Mouse (Mus musculus): Measurements from ENCODE around the gene Pgc.

Gene Pgc

DNA sequence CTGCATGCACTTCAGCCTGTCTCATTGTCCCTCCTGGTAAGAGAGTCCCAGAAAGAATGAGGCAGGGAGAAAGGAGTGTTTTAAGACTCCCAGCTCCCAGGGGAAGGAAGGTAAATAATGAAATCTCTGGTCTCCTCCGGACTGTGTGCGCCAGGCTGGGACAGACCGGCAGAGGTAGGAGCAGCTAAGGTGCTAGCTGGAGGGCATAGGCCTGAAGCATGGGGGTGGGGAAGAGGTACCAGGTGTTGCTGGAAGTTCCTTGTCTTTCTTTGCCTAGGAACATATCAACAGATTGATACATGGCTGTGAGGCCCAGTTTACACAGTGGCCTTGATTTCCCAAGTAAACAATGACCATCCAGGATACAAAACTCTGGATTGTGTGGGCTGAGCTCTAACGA, 17.7 kb upstream of the Pgc start:
- DNase-seq (ENCODE audit: low spot score in 2 of 2) = no peak

DNA sequence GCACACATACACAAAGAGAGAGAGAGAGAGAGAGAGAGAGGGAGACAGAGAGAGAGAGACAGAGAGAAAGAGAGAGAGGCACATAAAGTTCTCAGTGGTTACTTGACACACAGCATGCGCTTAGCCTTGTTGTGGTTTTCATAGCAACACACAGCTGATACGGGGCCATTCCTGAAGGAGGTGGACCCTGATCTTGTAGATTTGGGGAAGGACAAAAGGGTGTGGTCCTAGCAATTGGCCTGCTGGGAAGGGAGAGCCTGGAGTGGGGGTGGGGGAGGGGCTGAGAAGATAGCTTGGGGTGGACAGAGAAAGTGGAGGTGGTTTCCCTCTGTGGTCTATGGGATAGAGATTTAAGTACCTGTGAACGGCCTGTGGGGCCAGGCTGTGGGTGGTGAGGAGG, 16.6 kb upstream of the Pgc start:
- no peak for DNase-seq (ENCODE audit: low spot score in 2 of 2)

DNA sequence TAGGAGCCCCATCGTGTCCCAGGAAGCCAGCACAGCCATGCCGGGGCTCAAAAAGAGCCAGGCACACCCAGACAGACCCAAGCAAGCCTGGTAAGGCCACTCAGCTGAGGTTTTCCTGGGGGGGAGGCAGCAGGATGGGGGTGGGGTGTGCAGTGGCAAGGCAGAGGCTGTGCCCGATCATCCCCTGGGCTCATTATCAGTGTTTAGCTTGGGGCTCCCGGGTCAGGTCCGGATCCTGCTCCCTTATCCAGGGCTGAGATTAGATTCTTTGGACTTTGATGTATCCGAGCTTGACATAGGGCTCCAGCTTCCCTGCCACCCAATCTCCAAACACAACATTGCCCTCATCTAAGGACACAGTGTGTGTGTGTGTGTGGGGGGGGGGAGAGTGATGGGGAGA, 14.8 kb upstream of the Pgc start:
- no peak for DNase-seq (ENCODE audit: low spot score in 2 of 2)

DNA sequence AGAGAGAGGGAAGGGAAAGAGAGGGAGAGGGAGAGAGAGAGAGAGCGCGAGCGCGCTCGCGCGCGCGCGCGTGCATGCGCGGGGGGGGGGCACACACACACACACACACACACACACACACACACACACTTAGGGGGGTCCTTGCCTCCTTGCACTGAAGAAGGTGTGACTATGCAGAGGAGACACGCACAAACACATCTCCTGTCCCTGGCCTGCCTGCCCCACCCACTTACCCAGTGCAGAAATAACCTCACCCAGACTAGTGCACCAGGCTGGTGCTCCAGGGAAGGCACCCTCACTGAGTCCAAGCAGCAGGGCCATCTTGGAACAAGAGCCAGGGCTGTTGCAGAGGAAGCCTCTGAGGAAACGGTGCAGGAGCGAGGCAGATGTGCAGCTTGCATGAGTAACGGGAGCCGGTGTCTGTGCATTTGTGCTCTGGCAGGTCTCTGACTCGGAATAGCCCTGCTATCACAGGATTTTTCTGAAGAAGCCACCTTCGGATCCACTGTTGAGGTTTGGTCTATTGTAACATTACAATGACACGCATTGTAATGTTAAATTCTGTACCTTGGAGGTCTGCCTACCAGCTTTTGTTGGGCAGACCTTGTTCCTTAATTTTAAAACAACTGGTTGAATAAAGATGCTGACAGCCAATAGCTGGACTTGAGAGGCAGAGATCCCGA, 13.6 kb upstream of the Pgc start:
- DNase-seq (ENCODE audit: low spot score in 2 of 2) = no peak

DNA sequence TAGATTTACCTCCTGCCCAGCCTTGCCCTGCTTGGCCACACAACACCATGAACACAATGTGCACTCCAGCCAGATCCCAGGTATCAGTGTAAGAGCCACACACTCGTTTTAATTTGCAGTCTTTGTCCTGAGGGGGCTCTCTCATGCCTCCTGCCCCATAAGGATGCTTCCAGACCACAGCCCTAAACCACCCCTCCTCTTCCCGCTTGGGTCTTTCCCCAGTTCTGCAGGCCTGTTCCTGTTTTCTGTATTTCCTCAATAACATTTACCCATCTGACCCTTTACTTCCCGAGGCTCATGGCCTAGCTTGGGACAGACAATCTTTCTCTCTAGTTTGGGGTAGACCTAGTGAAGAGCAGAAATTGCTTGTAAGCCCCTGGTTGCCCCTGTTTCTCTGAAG, 11.6 kb upstream of the Pgc start:
- no peak for DNase-seq (ENCODE audit: low spot score in 2 of 2)

DNA sequence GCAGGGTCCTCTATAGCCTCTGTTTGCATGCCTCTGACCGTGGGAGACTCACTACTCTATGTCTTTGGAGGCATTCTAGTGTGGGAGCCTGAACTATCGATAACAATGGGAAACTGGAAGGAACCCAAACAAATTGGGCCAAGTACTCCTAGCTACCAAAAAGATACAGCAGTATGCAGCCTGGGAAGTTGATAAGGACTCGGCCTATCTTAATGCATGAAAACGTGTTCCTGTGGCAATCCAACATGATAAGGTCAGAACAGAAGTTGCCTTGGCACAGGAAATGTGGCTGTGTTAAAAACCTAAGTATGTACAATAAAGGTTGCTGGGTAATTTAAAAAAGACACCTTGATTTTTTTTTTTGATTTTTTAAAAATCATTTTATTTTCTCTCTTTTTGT, 5.5 kb upstream of the Pgc start:
- no peak for DNase-seq (ENCODE audit: low spot score in 2 of 2)

DNA sequence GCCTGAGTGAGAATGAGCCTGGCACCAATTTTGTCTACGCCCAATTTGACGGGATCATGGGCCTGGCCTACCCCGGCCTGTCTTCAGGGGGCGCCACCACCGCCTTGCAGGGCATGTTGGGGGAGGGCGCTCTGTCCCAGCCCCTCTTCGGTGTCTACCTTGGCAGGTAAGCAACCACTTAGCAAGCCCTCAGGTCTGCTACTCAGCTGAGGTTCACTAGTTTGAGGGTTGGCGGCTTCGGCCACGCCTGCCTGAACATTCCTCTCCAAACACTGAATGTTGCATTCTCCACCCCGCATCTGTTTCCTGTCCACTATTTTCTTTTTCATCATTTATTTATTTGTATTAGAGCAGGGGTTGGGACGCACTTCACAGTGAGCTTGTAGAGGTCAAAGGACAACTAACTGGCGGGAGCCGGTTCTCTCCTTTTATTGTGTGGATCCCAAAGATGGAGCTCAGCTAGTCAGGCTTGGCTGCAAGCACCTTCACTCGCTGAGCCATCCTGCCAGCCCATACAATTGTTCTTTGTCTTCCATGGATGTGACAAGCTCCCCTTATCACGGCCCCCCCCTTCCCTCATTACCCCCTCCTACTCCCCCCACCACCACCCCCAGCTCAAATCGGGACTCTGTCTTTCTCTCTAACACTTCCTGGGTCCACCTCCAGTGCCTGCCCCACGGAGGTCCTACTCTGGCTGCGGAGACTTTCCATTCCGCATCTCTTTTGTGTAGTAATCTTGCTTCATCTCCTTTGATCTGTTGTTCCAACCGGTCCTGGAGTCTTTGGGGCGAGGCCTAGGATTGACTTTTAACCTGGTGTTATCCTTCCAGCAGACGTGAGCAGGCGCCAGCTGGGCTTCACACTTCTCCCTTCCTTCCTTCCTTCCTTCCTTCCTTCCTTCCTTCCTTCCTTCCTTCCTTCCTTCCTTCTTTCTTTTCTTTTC, 4.3 kb downstream of the Pgc start:
- DNase-seq (ENCODE audit: low spot score in 2 of 2) = no peak

DNA sequence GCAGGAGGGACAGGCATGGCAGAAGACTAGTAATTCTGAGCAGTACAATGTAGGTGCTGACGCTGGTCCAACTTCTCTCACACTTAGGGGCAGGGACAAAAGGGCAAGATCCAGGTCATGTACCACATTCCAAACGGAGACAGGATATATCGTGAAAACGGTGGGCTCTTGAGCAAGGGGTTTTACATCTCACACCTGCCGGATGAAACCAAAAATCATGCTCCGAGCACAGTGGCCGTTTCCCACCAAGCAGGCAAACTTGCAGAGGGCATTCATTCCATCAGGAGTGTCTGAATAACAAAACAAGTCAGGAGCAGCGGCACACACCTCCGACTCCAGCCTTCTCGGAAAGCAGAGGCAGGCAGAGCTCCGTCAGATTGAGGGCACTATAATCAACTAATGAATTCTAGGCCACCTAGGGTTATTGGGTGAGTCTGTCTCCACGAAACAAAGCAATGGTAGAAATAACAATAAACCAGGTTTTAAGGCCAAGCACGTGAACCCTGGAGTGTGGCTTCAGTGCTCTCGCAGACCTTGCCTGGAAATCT, 9.0 kb downstream of the Pgc start:
- no peak for DNase-seq (ENCODE audit: low spot score in 2 of 2)

DNA sequence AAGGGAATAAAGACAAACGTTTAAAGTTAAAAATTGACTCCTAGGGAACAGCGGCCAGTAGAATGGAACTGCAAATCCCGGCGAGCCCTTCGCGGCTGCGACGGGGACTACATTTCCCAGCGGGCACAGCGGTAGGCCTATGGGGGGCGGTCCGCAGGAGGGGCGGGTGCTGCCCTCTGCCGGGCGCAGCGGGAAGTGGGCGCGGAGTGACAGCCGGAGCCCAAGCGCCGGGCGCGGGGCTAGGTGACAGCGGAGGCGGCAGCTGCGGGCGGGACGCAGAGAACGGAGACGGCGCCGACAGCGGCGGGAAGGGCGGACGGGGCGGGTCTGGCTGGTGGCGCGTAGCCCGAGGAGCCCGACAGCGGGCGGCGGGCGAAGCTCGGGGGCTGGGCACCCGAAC, 10.2 kb downstream of the Pgc start, which contains the start of gene Tfeb:
Gene Tfeb, plus strand, starts transcription at position 175 of the 400 bp plus-strand sequence.
- peak; percentile 91 to 93 for DNase-seq (ENCODE audit: low spot score in 2 of 2)

DNA sequence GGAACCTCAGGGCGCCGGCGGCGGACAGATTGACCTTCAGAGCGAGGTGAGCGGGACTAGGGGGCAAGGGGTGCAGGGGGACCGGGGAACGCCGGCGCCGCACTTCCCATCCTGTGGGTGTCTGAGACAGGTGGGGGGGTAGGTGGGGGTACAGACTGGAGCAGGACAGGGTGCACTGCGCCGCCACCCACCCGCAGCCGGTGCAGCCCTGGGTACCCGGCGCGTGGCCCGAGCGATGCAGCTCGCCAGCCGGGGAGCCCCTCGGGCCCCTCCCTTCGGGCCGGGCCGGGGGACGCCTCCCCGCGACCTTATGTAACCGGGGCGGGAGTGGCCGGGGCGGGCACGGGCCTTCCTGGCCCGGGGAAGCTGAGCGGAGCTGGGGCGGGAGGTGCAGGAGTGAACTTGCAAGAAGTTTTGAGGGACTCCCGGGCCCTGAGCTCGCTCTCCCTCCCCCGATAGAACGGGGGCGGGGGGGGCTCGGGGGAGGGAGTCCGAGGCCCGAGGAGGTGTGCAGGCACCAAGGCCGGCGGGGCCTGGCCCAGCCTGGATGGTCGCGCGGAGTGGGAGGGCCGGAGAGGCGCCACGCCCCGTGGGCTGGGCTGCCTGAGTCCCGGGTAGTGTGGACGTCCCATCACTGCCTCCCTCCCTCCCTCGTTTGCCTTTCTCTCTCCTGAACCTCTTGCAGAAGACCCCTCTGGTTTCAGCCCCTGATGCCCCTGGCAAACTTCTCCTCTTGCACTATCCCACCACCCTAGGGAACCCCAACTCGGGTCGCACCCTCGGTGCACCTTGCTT, 10.8 kb downstream of the Pgc start:
- peak; percentile 71 to 79 for DNase-seq (ENCODE audit: low spot score in 2 of 2)

DNA sequence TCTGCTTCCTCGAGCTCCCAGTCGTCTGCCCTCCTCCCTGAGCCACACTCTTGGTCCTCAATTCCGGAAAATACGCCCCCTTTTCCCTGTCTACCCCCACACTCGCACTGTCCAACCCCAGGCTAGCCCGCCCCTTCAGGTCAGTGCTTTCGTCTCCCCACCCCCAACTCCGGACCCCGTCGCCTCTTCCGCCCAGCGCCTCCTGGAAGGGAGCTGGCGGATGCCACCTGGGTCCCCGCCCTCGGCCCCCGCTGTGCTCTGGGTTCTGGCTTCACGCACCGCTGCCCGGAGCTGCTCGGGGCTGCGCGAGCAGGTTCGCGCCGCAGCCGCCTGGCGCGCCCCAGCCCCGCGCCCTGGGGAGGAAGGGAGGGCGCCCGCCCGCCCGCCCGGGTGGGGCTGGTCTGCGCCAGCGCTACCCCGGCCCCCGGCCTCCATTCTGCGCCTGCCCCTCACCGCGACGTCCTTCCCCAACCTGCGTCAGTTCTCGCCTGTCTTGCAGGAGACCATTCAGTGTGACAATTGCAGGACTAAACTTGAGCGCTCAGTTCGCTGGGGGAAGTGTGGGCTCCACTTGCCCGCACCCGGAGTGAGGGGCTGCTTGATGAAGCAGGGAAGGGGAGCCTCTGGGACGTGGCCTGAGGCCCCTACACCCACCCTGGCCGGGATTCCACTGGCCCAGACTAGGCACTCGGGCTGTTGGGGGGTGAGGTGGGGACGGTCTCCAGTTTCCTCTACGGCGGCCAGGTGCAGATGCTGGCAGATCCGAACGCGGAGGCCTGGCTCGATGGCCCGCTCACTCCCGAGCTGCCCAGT, 11.6 kb downstream of the Pgc start:
- DNase-seq (ENCODE audit: low spot score in 2 of 2) = no peak

DNA sequence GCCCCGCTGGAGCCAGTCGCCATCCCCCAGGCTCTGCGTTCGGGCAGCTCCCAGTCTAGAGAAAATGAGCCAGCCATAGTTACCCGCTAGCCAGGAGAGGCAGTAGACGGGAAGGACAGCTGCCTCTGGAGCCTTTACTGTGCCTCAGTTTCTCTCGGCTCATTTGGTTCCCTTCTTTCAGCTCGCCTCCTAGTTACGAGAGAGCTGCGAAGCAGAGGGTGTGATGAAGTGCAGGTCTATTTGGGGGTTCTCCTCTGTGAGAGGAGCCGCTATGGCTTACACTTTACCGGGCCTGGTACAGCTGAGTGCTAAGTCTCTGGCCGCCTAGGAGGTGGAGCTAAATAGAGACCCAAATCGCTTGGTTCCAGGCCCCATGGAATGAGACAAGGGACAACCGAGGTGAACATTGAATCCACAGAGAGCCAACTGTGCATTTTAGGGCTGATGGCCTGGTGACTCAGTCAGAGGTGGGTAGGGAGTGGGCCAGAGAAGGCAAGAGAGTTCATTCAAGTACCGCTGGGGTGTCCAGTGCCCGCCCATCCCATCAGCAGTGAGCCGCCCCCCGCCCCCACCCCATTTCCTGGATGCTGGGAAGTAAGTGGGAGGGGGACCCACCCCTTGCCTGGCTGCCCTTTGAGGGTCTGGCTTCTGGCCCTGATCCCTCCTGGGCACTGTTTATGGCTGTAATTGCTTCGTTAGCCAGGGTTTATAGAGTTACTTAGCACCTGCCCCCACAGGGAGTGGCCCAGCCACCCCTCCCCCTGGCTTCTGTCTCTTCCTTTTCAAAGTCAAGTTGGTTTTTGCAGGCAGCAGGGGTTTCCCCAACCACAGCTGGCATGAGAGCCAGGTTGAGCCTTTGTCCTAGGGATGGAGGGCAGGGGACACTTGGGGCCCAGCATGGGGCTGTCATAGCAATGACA, 12.5 kb downstream of the Pgc start:
- no peak for DNase-seq (ENCODE audit: low spot score in 2 of 2)

DNA sequence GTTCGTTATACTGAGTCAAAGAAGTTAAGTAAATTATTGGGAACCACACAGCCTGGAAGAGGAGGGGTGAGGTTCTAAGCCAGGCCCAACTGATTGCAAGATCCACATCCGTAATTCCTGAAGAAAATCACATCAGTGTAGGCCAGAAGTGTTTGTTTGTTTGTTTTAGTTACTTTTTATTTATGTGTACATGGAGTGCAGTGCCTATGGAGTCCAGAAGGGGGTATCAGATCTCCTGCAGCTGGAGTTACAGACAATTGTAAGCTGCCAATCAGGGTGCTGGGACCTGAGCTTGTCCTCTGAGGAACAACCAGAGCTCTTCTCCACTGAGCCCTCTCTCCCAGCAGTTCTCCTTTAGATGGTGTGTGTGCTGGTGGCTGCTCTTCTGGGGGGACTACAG, 13.5 kb downstream of the Pgc start:
- no peak for DNase-seq (ENCODE audit: low spot score in 2 of 2)

DNA sequence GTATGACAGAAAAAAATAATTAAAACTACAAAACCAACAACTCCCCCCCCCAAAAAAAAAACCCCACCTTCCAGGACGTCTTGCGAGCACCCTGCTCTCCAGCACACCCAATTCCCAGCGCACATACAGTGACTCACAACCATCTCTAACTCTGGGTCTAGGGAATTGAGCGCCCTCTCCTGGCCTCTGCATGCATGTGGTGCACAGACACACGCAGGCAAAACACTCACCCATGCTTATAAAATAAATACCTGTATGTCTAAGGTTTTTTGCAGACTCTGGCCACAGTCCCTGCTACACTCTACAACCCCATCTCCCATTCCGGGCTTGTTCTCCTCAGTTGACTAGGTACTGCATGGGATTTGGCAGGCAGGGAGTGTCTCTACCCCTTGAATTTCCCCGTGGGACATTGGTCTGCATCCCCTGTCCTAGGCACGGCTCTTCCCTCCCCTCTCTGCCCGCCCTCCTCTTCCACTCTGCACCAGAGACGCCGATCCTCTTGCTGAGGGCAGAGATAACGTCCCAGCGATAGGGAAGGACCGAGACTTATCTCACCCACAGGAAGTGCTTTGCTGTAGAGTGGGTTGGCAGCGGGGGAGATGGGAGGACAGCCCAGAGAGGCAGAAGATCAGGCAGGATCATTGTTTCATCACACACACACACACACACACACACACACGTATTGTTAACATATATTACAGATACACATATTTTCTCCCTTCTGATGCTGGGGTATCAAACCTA, 16.5 kb downstream of the Pgc start:
- no peak for DNase-seq (ENCODE audit: low spot score in 2 of 2)

DNA sequence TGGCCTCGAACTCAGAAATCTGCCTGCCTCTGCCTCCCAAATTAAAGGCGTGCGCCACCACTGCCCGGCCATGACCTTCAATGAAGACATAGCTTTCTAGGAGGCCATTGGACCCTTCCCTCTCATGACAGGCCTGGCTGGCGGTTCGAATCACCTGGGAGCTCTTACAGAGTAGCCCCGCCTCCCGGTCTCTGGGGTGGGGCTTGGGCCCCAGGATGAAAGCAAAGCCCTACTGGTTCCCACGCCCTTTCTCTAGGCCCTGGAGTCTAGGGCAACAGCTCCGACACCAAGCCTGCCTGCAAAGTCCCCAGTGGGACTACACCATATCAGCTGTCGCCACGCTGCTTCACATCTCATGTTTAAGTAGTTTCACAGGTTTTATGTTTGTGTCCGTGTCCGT, 17.4 kb downstream of the Pgc start:
- DNase-seq (ENCODE audit: low spot score in 2 of 2) = no peak

DNA sequence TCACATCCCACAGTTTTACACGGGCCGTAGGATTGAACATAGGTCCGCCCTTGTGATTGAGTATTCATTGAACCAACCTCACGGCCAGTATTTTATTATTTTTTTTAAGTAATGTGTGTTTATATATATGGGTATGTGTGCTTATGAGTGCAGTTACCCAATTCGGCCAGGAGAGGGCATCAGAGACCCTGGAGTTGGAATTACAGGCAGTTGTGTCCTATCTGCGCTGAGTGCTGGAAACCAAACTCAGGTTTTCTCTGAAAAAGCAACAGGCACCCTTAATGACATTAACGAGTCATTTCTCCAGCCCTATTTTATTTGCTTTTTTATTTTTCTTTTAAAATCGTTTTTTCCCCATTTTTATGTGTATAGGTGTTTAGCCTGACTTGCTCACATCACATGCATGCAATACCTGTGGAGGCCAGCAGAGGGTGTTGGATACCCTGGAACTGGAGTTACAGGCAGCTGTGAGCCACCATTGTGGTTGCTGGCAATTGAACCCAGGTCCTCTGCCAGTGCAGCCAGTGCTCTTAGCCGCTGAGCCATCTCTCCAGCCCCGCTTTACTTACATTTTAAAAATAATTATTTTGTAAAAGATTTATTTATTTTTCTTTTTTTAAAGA, 18.2 kb downstream of the Pgc start:
- no peak for DNase-seq (ENCODE audit: low spot score in 2 of 2)

DNA sequence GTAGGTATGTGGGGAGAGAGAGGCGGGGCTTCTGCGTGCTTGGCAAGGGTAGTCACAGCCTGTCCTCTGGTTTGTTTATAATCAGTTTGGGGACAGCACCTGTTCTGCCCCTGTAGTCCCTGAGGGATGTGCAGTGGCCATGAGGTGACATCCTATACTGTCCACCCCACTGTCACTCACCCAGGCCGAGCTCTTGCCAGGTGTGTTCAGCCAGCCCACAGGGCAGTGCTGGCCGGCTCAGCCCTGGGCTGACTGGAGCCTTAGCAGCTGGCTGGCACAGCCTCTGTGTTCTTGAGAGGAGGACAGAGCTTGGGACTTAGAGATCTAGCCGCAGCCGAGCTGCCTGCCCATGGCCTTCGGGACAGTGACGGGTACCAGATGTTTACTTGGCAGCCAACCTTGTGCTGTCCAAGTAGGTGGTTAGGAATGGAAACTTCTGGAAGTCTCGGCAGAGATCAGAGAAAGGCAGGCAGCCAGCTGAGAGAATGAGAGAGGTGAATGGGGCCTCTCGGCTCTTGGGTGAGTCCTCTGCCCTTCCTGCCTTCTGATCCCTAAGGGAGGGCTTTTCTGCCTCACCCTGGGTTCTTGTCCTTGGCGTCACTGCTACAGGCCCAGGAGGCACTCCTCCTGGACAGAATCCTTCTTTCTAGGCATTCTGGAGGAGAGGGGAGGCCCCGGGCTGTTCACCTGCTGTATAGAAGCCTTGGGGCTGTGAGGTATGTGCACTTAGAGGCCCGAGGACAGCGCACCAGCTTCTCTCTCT, 22.3 kb downstream of the Pgc start:
- DNase-seq (ENCODE audit: low spot score in 2 of 2) = no peak

DNA sequence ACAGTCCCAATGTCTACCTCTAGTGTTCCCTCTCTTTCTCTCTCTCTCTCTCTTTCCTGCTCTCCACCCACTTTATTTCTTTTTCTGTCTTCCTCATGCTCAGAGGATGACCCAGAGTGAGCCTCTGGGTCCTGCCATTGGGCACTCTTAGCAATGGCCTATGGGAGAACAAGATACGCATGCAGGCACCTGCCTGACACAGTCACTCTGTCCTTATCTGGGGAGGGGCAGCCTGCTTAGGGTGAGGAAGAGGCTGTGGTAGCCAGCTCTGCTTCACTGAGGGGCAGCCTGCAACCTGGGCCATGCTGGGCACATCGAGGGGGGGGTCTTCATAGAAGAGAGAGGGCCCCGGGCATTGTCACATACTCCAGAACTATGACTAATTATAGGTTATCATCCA, 23.0 kb downstream of the Pgc start:
- DNase-seq (ENCODE audit: low spot score in 2 of 2) = no peak

Measured in right cerebral cortex, postnatal 36 days (tissue).